Mouse (Mus musculus): ENCODE measurements around the gene Ice2. TPM values are rescaled to one million over a fixed set of nuclear protein-coding genes. Genes with fewer than 3 reads are reported as not detected.

Ice2 gene
- polyA plus RNA-seq (2012; rRNA removed) = 0.24 and 0.71 TPM in 2 replicates

DNA sequence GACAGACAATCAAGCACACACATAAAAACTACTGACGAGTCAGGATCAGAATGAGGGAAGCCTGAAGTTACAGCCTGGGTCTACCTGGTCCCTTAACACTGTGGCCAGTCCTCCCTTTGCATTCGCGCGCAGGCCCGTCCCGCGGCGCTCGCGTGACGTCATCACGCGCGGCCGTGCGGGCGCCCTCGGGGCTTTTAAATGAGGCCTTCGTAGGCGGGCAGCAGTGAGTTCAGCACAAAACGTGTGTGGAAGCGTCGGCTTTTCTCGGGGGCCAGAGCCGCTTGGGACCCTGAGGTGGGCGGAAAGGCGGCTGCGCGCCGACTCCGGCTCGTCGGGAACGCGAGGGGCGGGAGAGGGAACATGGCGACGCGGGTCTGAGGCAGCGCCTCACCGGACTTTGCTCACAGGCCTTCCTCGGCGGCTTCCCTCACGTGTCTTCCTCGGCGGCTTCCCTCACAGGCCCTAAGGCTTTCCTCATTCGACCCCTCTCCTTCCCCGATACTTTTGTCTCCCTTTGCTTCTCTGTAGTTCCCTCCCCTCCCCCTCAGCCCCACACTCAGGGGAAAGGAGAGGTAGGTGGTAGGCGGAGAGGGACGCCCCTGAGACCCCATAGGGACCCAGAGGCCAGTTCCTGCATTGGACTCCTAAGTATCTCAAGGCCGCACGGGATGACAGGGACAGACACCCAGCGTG lies at the start of gene Ice2:
Gene Ice2 (plus strand): TSS at position 147 of the 693 bp plus-strand sequence.

DNA sequence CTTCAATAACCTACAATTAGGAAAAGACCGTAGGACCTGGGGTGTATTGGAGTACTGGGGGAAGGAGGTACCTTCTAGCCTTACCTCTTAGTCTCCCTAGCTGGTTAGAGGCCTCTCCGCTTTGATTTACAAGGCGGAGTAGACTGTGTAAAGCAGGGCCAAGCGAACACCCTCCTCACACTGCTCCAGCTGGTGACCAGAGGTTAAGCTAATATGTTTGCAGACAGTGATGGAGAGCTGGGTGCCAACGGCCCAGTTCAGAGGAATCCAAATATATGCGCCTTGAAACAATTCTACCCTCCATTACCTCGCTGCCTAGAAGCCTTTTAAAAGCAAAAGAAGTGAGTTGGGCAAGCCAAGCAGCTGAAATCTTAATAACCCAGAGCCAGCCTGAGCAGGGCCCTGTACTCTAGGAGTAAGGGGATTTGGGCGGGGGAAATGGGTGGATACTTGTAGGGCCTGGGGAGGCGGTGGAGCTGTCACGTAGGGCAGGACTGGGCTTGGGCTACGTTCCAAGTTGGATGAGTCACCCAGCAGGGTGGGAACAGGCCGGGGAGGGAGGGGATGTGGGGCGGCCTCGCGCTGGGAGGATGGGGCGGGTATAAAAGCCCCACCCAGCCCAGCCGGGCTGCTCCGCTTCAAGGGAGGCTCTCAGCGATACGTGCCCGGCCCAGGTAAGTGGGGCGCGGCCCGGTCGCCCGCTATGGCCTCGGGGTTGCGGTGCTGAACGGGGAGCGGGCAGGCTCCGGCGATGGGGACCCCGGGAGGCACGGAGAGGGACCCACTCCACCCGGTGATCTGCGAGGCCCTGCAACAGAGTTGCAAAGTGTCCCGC lies 55.6 kb downstream of the Ice2 start, which contains the start of gene Anxa2:
Gene Anxa2 (plus strand): TSS at position 555 of the 835 bp plus-strand sequence.

Other genes with a start within 250 kb of the Ice2 start
- gene Anxa2, start 55.7 kb downstream of the Ice2 start, polyA plus RNA-seq (2012; rRNA removed) = 150 and 153 TPM in 2 replicates

Measured in stomach, adult 2 months (tissue).